In the genomic region with DNA sequence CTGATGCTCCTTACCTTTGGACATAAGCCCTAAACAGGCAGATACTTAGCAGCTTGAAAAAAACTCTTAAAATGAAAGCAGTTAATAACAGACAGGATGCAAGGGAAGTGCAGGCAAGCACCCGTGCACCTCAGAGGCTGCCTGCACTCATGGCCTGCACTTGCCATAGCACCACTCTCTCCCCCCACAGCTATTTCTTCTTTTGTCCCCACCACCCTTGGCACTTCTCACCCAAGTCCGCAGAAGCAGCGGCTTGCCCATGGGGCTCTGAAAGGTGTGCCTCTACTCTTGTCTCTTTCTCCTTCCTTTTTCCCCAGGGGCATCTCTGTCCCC, we compare ENCODE assay signal across 9 mouse cellular contexts. TPM values are rescaled to one million over a fixed set of nuclear protein-coding genes. Genes with fewer than 3 reads are reported as not detected.
A peak's percentile ranks its signal among the peaks of the same experiment; 100 is the strongest.
DNase-seq lines count a peak whose midpoint lies in the region; ATAC-seq lines count a peak whose summit lies in the region.
"Had no signal": no experiment of that assay in that cellular context is flagged by ENCODE, and none has a peak within 500 bp of the region (broad histone marks: within the 10 kb centered on the region; RNA-seq: fewer than 3 reads in every experiment).

No protein-coding gene starts in this region.

- H3K36me3 ChIP-seq in heart, embryonic 13.5 days: no peaks in the 10 kb centered on the region
- H3K36me3 ChIP-seq in hindbrain, embryonic 15.5 days: no peaks in the 10 kb centered on the region
- H3K36me3 ChIP-seq in midbrain, embryonic 13.5 days: no peaks in the 10 kb centered on the region

- H3K4me1 ChIP-seq in heart, embryonic 13.5 days: peaks cover 3% of the 10 kb centered on the region; the same call in 1 of the 2 replicates
- H3K4me1 ChIP-seq in brown adipose tissue, adult 24 weeks (ENCODE audit: control insufficient read depth, insufficient read depth, insufficient read length, low read length): no peaks in the 10 kb centered on the region
- no peaks in the 10 kb centered on the region for H3K4me1 ChIP-seq in hindbrain, embryonic 15.5 days (replicated peaks)
- no peaks in the 10 kb centered on the region for H3K4me1 ChIP-seq in midbrain, embryonic 13.5 days (replicated peaks)

- no peak for ATAC-seq in heart, embryonic 13.5 days (ENCODE audit: extremely low read depth, insufficient number of reproducible peaks, low FRiP score, low TSS enrichment)
- peak; percentile 50 for ATAC-seq in hindbrain, embryonic 15.5 days (ENCODE audit: low FRiP score, low read depth)
- no peak for ATAC-seq in midbrain, embryonic 13.5 days

- no peaks in the 10 kb centered on the region for H3K9me3 ChIP-seq in heart, embryonic 13.5 days
- H3K9me3 ChIP-seq in hindbrain, embryonic 15.5 days: peaks cover 5% of the 10 kb centered on the region; the same call in 1 of the 2 replicates
- H3K9me3 ChIP-seq in midbrain, embryonic 13.5 days: peaks cover 17% of the 10 kb centered on the region

- peak overlapping the region; percentile 91 for H3K27ac ChIP-seq in heart, embryonic 13.5 days (replicated peaks)
- no peak overlapping the region for H3K27ac ChIP-seq in brown adipose tissue, adult 24 weeks (replicated peaks; ENCODE audit: low read depth, low read length)
- H3K27ac ChIP-seq in hindbrain, embryonic 15.5 days (replicated peaks): peak overlapping the region; percentile 82; the same call in 1 of the 2 replicates
- no peak overlapping the region for H3K27ac ChIP-seq in midbrain, embryonic 13.5 days

- peak overlapping the region; percentile 84 for H3K9ac ChIP-seq in heart, embryonic 13.5 days
- H3K9ac ChIP-seq in hindbrain, embryonic 15.5 days: peak overlapping the region; percentile 57
- peak overlapping the region; percentile 64 for H3K9ac ChIP-seq in midbrain, embryonic 13.5 days (replicated peaks)

- peak overlapping the region; percentile 76 for H3K4me3 ChIP-seq in heart, embryonic 13.5 days
- peak overlapping the region; percentile 69 for H3K4me3 ChIP-seq in brown adipose tissue, adult 24 weeks (ENCODE audit: insufficient read depth, low read depth, low read length)
- peak overlapping the region; percentile 54 for H3K4me3 ChIP-seq in hindbrain, embryonic 15.5 days
- peak overlapping the region; percentile 57 for H3K4me3 ChIP-seq in midbrain, embryonic 13.5 days (replicated peaks)

- intact Hi-C loops in heart, postnatal 25 days (cut with DNase I): no loop called here

- no peak for DNase-seq in heart, postnatal 25 days (ENCODE audit: low spot score)
- no peak for DNase-seq in adrenal gland, adult 18-20 months (ENCODE audit: low spot score in 2 of 2)
- DNase-seq in layer of hippocampus, postnatal 36 days: no peak
- no peak for DNase-seq in spleen, postnatal 14 days (ENCODE audit: low spot score in 2 of 2)

- WGBS in heart, embryonic 13.5 days: 17% methylated on average over 3 of the region's 3 CpGs
- WGBS in hindbrain, embryonic 15.5 days: 29% methylated on average over 3 of the region's 3 CpGs
- 35% methylated on average over 3 of the region's 3 CpGs for WGBS in midbrain, embryonic 13.5 days

- no peaks in the 10 kb centered on the region for H3K27me3 ChIP-seq in heart, embryonic 13.5 days (replicated peaks)
- no peaks in the 10 kb centered on the region for H3K27me3 ChIP-seq in hindbrain, embryonic 15.5 days
- no peaks in the 10 kb centered on the region for H3K27me3 ChIP-seq in midbrain, embryonic 13.5 days
- H3K27me3 ChIP-seq: CH12.LX had no signal

- peak overlapping the region; percentile 71 for H3K4me2 ChIP-seq in heart, embryonic 13.5 days
- peak overlapping the region; percentile 62 for H3K4me2 ChIP-seq in hindbrain, embryonic 15.5 days
- H3K4me2 ChIP-seq in midbrain, embryonic 13.5 days (replicated peaks): peak overlapping the region; percentile 61

RNA-seq across cellular contexts. Expression of a gene that starts 34.0 kb away (rescaled TPM):
- polyA plus RNA-seq in heart, embryonic 13.5 days (2015; fragmentation: Nextera tagmentation; extraction: Ambion mirVana): not detected in 2 replicates
- not detected for total RNA-seq in heart, postnatal 25 days (2021)
- not detected in 2 replicates for polyA plus RNA-seq in brown adipose tissue, adult 24 weeks (2012; ENCODE audit: insufficient read depth, insufficient read length, missing spikeins)
- not detected in 2 replicates for polyA plus RNA-seq in hindbrain, embryonic 15.5 days (2015; fragmentation: Nextera tagmentation; extraction: Ambion mirVana)
- not detected in 2 replicates for polyA plus RNA-seq in midbrain, embryonic 13.5 days (2015; fragmentation: Nextera tagmentation; extraction: Ambion mirVana)
- under 1 TPM in 1 of 2 experiments, not detected in 1; 0.33 TPM for total RNA-seq in adrenal gland, adult 18-20 months (2021)
- not detected for total RNA-seq in layer of hippocampus, postnatal 36 days (2021)
- total RNA-seq: CH12.LX had no signal

Comparison
In these comparisons a context has a peak if more than half of its experiments do, and no peak if none do; other contexts are left out.
1. H3K27ac ChIP-seq: peak in heart, embryonic 13.5 days (single experiment) and hindbrain, embryonic 15.5 days (single experiment); none in brown adipose tissue, adult 24 weeks (single experiment) and midbrain, embryonic 13.5 days (single experiment).
2. Peak in every context shown above with its lines, with median percentiles within 50 percentile points of each other: H3K4me2 ChIP-seq, H3K4me3 ChIP-seq and H3K9ac ChIP-seq.